20 mouse cellular contexts compared by ENCODE assay signal in genomic region chr10:19960831-19961380, GRCm38 (mm10). TPM values are rescaled to one million over a fixed set of nuclear protein-coding genes. Genes with fewer than 3 reads are reported as not detected.
DNase-seq lines count a peak whose midpoint lies in the region.
"Had no signal": no experiment of that assay in that cellular context is flagged by ENCODE, and none has a peak within 500 bp of the region (broad histone marks: within the 10 kb centered on the region; RNA-seq: fewer than 3 reads in every experiment).

No protein-coding gene starts in this region.

- no peak overlapping the region for H3K4me3 ChIP-seq in embryonic facial prominence, embryonic 10.5 days
- H3K4me3 ChIP-seq: embryonic facial prominence, embryonic 12.5 days; forebrain, embryonic 15.5 days; heart, embryonic 10.5 days had no signal

- H3K27ac ChIP-seq in embryonic facial prominence, embryonic 10.5 days (replicated peaks) = peak overlapping the region; percentile 10; the same call in 1 of the 2 replicates
- H3K27ac ChIP-seq: embryonic facial prominence, embryonic 12.5 days; forebrain, embryonic 15.5 days; heart, embryonic 10.5 days; hindbrain, embryonic 14.5 days had no signal

- no peaks in the 10 kb centered on the region for H3K36me3 ChIP-seq in embryonic facial prominence, embryonic 10.5 days (replicated peaks)
- H3K36me3 ChIP-seq: embryonic facial prominence, embryonic 12.5 days; forebrain, embryonic 15.5 days; G1E; heart, embryonic 10.5 days had no signal

- H3K27me3 ChIP-seq in embryonic facial prominence, embryonic 10.5 days (replicated peaks; ENCODE audit: low read depth, poor library complexity, severe bottlenecking) = no peaks in the 10 kb centered on the region
- H3K27me3 ChIP-seq: embryonic facial prominence, embryonic 12.5 days; forebrain, embryonic 15.5 days had no signal

- no peaks in the 10 kb centered on the region for H3K9me3 ChIP-seq in embryonic facial prominence, embryonic 10.5 days
- H3K9me3 ChIP-seq: embryonic facial prominence, embryonic 12.5 days; forebrain, embryonic 15.5 days; G1E; heart, embryonic 10.5 days had no signal

- WGBS in embryonic facial prominence, embryonic 10.5 days = 79% methylated on average over 6 of the region's 6 CpGs

- DNase-seq in embryo, embryonic 10.5 days (ENCODE audit: low spot score) = peak; percentile 16
- no peak for DNase-seq in embryo, embryonic 9.5 days (ENCODE audit: extremely low spot score)
- DNase-seq in CD4-positive helper T cell, adult 2 months (ENCODE audit: low read depth, low spot score) = peak; percentile 39
- no peak for DNase-seq in embryonic facial prominence, embryonic 10.5 days (ENCODE audit: low spot score)
- DNase-seq in induced T-regulatory cell, adult 2 months (ENCODE audit: low read depth) = peak; percentile 68
- no peak for DNase-seq in cerebellum, postnatal 10 days
- DNase-seq in thymus, postnatal 14 days = no peak
- DNase-seq: adrenal gland, adult 2 months; adrenal gland, postnatal 25 days; cerebellum, adult 18-20 months; cerebellum, adult 9-11 months; gastrocnemius, postnatal 10 days; heart, adult 18-20 months; heart, postnatal 10 days; kidney, adult 18-20 months had no signal

- H3K4me1 ChIP-seq in embryonic facial prominence, embryonic 10.5 days = peaks cover 45% of the 10 kb centered on the region
- H3K4me1 ChIP-seq: forebrain, embryonic 15.5 days had no signal

RNA-seq across cellular contexts. Expression of gene Map3k5, which starts 26.6 kb away (rescaled TPM):
- 0.86 and 1.4 TPM in 2 replicates for polyA plus RNA-seq in embryonic facial prominence, embryonic 10.5 days (2016; fragmentation: Nextera tagmentation; extraction: Ambion mirVana)

RNA-seq across cellular contexts. Expression of gene Pex7, which starts 53.4 kb away (rescaled TPM):
- polyA plus RNA-seq in embryonic facial prominence, embryonic 10.5 days (2016; fragmentation: Nextera tagmentation; extraction: Ambion mirVana) = 22.6 and 24.8 TPM in 2 replicates

Comparison
In these comparisons a context has a peak if more than half of its experiments do, and no peak if none do; other contexts are left out.
1. DNase-seq: peak in embryo, embryonic 10.5 days (single experiment), CD4-positive helper T cell, adult 2 months (single experiment) and induced T-regulatory cell, adult 2 months (single experiment); none in embryo, embryonic 9.5 days (single experiment), embryonic facial prominence, embryonic 10.5 days (single experiment), cerebellum, postnatal 10 days (0 of 2) and thymus, postnatal 14 days (single experiment).